Mouse (Mus musculus) intestine, embryonic 14.5 days (tissue): Measurements from ENCODE around the gene Snrnp35. TPM values are rescaled to one million over a fixed set of nuclear protein-coding genes. Genes with fewer than 3 reads are reported as not detected.

Experiments used
- ATAC-seq: fragments of 200-750 bp; cut with Nextera tagmentation; replicated peaks from 2 replicates; pipeline ENCODE4 v1.8.0; 2017; ENCODE audit warnings: low read depth, moderate number of reproducible peaks, moderate TSS enrichment, moderate library complexity; ENCODE audit not compliant: low FRiP score, low TSS enrichment
- DNase-seq: peaks from one replicate; pipeline ENCODE4 v3.0.0-alpha.2; 2018; ENCODE audit warnings: low spot score
- H3K27ac ChIP-seq: fragments of 300-500 bp; sonication (generic); 2 replicates; pipeline ENCODE4 v1.5.1; 2014; ENCODE audit warnings: low read depth, mild to moderate bottlenecking, control low read depth
- H3K27me3 ChIP-seq: fragments of 300-500 bp; sonication (generic); replicated peaks from 2 replicates; pipeline ENCODE4 v1.6.1; 2014; ENCODE audit warnings: low read length, control low read depth; ENCODE audit not compliant: control insufficient read depth, insufficient read depth
- H3K36me3 ChIP-seq: fragments of 300-500 bp; sonication (generic); 2 replicates; pipeline ENCODE4 v1.6.1; 2014; ENCODE audit warnings: low read length, control low read depth; ENCODE audit not compliant: control insufficient read depth, insufficient read depth
- H3K4me1 ChIP-seq: fragments of 300-500 bp; sonication (generic); replicated peaks from 2 replicates; pipeline ENCODE4 v1.6.1; 2014; ENCODE audit warnings: low read length, control low read depth, mixed read lengths; ENCODE audit not compliant: control insufficient read depth, insufficient read depth
- H3K4me2 ChIP-seq: fragments of 300-500 bp; sonication (generic); 2 replicates; pipeline ENCODE4 v1.6.1; 2014; ENCODE audit warnings: low read length
- H3K4me3 ChIP-seq: fragments of 300-500 bp; sonication (generic); 2 replicates; pipeline ENCODE4 v1.5.1; 2014; ENCODE audit warnings: low read depth, low read length, control low read depth, mixed read lengths
- H3K9ac ChIP-seq: fragments of 300-500 bp; sonication (generic); 2 replicates; pipeline ENCODE4 v1.6.1; 2014; ENCODE audit warnings: mild to moderate bottlenecking, low read length
- H3K9me3 ChIP-seq: fragments of 300-500 bp; sonication (generic); 2 replicates; pipeline ENCODE4 v1.6.1; 2016; ENCODE audit warnings: low read length, control low read depth; ENCODE audit not compliant: control insufficient read depth
- WGBS: fragments of 180-500 bp; shearing (Covaris S2); extraction: QIAGEN DNeasy Blood & Tissue Kit; methylation state at CpG from one replicate; pipeline ENCODE4 v1.1.7; 2014; 5-methylcytosine and 5-hydroxymethylcytosine counted together
- polyA plus RNA-seq: library from polyadenylated mRNA; unstranded; fragments of >200 nt; fragmentation: Nextera tagmentation; extraction: Ambion mirVana; gene quantifications from 2 replicates; pipeline ENCODE4 v1.2.1, GENCODE M21; 2014

Snrnp35 gene
- 10.7 and 11.2 TPM in 2 replicates for polyA plus RNA-seq

DNA sequence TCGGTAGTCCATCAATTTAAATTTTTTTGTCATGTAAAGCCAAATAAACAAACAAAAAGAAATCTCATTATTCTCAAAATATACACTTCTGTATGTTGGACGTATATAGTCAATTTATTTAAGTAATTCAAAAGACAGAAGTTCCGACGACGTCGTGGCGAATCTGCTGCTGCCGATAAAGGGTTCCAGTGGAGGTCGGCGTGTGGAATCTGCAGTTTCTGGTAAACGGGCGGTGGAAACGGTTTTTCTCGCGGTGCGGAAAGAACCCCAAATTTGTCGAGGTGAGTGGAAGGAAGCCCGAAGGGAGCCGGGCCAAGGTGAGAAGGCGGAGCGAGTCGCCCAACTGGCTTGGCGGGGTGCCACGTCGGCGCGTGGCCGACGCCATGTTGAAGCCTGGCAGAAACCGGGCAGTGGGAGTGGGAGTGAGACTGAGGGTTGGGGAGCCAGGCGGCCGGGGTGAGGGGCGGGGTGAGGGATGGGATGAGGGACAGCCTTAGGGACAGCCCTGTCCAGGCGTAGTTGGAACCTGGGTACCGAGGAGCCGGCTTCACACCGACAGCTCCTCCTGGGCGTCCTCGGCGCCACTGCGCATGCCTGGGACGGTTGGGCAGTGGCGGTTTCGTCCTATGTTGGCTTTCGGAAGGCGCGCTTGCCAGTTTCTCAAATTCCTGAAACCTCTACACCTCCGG is at the start of gene Snrnp35:
Gene Snrnp35, plus strand, starts transcription at position 169 of the 689 bp plus-strand sequence.
- WGBS, result under 1% methylated on average over 48 of the region's 48 CpGs

DNA sequence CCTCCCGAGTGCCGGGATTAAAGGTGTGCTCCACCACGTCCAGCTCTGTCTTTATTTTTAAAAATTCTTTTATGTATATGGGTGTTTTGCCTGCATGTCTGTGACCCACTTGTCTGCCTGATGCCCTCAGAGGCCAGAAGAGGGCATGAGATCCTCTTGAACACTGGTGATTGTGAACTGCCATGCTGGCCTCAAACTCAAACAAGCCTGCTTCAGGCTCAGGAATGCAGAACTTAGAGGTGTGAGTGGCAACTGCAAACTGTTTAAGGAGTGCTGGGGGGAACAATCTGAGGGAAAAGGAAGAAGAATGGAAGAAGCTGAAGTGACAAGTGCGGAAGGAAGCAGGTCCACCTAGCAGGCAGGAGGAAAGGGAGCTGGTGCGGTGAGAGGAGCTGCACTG is 44.7 kb upstream of the Snrnp35 start:
- Histone ChIP-seq H3K27me3 (no peaks in the 10 kb centered on the region), H3K9ac (no peak overlapping the region), H3K4me2 (no peak overlapping the region), H3K4me3 (no peak overlapping the region), H3K36me3 (no peaks in the 10 kb centered on the region), H3K4me1 (peaks cover 8% of the 10 kb centered on the region; the same call in 1 of the 2 replicates), H3K9me3 (no peaks in the 10 kb centered on the region), H3K27ac (no peak overlapping the region)
- WGBS, result 89% methylated on average over 5 of the region's 5 CpGs
- no peak for DNase-seq
- no peak for ATAC-seq

More for the DNA sequence above, at the start of gene Snrnp35:
- Histone ChIP-seq H3K27ac (peak within 1 kb of the TSS; percentile 97), H3K9me3 (no peaks in the 10 kb centered on the region), H3K9ac (peak within 1 kb of the TSS; percentile 89), H3K4me1 (peaks cover 5% of the 10 kb centered on the region; the same call in 1 of the 2 replicates), H3K36me3 (no peaks in the 10 kb centered on the region), H3K4me3 (peak within 1 kb of the TSS; percentile 60), H3K4me2 (peak within 1 kb of the TSS; percentile 53), H3K27me3 (no peaks in the 10 kb centered on the region)
- peak; percentile 99 for DNase-seq
- ATAC-seq, result peak; percentile 94

DNA sequence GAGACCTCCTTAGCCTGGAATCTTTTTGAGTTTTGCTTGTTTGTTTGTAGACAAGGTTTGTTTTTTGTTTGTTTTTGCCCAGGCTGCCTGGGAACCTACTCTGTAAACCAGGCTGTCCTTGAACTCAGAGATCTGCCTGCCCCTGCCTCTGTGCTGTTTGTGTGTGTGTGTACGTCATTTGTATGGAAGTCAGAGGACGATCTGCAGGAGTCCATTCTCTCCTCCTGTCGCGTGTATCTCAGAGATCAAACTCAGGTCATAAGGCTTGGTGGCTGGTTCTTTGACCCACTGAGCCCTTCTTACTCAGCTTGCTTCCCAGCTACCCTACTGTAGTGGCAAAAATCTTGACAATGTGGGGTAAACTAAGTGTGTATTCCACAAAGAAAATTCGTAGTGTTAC is 44.2 kb upstream of the Snrnp35 start:
- ATAC-seq, result no peak
- Histone ChIP-seq H3K27me3 (no peaks in the 10 kb centered on the region), H3K4me3 (no peak overlapping the region), H3K9ac (no peak overlapping the region), H3K4me1 (peaks cover 8% of the 10 kb centered on the region; the same call in 1 of the 2 replicates), H3K36me3 (no peaks in the 10 kb centered on the region), H3K4me2 (peak overlapping the region; percentile 98), H3K27ac (0 out of 2 replicates have a peak overlapping the region, but pooled peaks have one; percentile 6), H3K9me3 (no peaks in the 10 kb centered on the region)
- 71% methylated on average over 5 of the region's 5 CpGs for WGBS
- no peak for DNase-seq

DNA sequence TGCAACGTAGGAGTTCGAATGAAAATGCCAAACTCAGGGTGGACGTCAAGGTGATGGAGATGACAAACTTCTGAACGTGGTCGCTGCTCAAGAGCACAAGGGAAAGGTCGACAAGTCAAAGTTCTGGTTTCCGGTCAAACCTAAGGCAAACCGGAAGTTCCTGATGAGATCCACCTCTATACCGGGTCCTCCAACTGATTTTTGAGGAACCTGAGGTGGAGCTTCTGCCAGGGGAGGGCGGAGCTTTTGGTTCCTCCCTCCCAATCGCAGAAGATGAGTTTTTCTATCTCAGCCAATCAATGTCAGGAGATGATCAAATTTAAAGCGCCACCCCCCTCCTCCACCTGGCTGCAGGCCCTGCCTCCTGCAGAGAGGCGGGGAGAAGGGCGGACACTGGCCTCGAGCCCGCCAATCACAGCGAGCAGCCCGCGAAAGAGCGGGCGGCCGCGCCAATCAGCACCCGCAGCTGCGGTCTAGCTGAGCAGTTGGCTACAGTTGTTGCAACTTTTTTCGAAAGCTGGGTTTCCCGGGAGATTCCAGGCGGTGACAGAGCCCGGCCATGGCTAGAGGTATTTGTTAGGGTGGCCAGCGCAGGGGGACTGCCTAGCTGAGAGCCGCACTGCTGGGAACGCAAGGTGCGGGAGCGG is 43.4 kb upstream of the Snrnp35 start, which contains the start of gene Kmt5a:
Gene Kmt5a, plus strand, starts transcription at position 484 of the 647 bp plus-strand sequence.
- under 1% methylated on average over 34 of the region's 34 CpGs for WGBS
- Histone ChIP-seq H3K4me2 (peak within 1 kb of the TSS; percentile 98), H3K36me3 (no peaks in the 10 kb centered on the region), H3K4me3 (peak within 1 kb of the TSS; percentile 75), H3K4me1 (peaks cover 10% of the 10 kb centered on the region), H3K27ac (peak within 1 kb of the TSS; percentile 88), H3K27me3 (no peaks in the 10 kb centered on the region), H3K9ac (peak within 1 kb of the TSS; percentile 74), H3K9me3 (no peaks in the 10 kb centered on the region)
- ATAC-seq (peak; percentile 97), DNase-seq (peak; percentile 93)

DNA sequence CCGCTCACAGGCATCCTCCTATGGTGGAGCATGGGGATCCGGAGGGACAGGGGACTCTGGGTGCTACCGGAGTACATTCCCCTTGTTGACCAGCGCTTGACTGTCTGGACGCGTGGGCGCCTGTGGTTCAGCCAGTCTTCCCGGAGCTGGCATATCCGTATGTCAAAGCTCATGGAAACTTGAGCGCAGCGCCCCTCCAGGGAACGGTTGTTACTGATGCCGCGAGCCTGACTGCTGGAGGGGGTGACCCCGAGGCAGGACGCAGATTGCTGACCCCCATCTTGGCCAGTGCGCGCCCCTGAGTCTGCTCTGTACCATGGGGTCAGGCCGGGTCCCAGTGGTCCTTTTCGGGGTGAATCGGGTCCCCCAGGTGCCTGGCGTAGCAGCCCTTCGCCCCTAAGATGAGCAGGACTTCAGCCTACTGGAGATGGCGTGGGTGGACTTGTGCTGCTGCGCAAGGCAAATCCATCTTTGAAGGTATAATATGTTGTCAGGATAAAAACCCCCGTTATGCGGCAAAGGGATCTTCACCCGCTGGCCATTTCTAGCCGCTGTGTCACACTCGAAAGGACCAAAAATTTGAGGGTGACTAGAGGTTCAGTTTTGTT is 42.7 kb upstream of the Snrnp35 start:
- ATAC-seq, result no peak; the same call in none of the 2 replicates
- 1% methylated on average over 30 of the region's 30 CpGs for WGBS

DNA sequence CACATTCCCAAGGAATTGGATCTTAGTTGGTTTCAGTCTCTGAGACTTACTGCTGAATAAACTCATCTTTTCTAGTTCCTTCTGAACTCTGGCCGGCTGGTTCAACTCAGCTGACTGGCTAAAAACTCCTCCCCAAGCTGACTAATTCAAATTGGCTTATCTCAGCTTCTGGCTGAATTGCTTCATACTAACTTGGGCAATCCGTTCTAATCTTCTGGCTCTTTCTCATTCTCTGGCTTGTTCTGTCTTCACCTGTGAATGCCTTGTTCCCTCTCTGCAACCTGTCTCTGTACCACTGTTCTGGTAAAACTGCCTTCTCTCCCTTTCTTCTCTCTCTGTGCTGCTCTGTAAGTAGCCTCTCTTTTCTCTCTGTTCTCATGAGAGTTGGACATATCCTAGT is 40.3 kb upstream of the Snrnp35 start:
- no peak overlapping the region for H3K27ac ChIP-seq
- H3K4me2 ChIP-seq, result no peak overlapping the region
- no peak overlapping the region for H3K4me3 ChIP-seq
- peaks cover 24% of the 10 kb centered on the region for H3K4me1 ChIP-seq
- WGBS, result 81% methylated on average over 2 of the region's 2 CpGs
- peaks cover 10% of the 10 kb centered on the region for H3K36me3 ChIP-seq
- H3K27me3 ChIP-seq, result no peaks in the 10 kb centered on the region
- ATAC-seq (no peak), DNase-seq (no peak)
- no peaks in the 10 kb centered on the region for H3K9me3 ChIP-seq
- no peak overlapping the region for H3K9ac ChIP-seq

More for the DNA sequence above, 42.7 kb upstream of the Snrnp35 start:
- Histone ChIP-seq H3K27ac (peak overlapping the region; percentile 88), H3K9me3 (no peaks in the 10 kb centered on the region), H3K4me3 (peak overlapping the region; percentile 75), H3K9ac (peak overlapping the region; percentile 74), H3K36me3 (no peaks in the 10 kb centered on the region), H3K27me3 (no peaks in the 10 kb centered on the region), H3K4me1 (peaks cover 14% of the 10 kb centered on the region), H3K4me2 (peak overlapping the region; percentile 98)
- DNase-seq, result no peak

DNA sequence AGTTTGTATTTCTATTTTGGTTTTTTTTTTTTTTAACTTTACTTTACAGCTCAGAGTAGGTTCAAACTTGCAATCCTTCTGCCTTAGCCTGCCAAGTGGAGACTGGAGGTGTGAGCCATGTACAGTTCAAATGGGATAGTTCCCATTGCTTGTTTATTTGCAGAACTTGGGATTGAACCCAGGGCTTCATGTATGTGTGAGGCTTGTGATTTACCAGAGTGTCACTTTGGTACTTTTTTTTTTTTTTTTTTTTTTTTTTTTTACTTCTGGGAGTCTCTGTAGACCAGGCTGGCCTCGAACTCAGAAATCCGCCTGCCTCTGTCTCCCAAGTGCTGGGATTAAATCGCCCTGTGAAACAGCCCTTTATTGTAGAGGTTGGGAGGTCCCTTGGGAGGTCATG is 38.7 kb upstream of the Snrnp35 start:
- H3K9ac ChIP-seq, result no peak overlapping the region
- peaks cover 24% of the 10 kb centered on the region for H3K4me1 ChIP-seq
- DNase-seq (no peak), ATAC-seq (no peak)
- H3K27me3 ChIP-seq, result no peaks in the 10 kb centered on the region
- H3K4me3 ChIP-seq, result peak overlapping the region; percentile 76; the same call in 1 of the 2 replicates
- no peak overlapping the region for H3K27ac ChIP-seq
- 66% methylated on average over 3 of the region's 3 CpGs for WGBS
- peak overlapping the region; percentile 68; the same call in 1 of the 2 replicates for H3K4me2 ChIP-seq
- peaks cover 25% of the 10 kb centered on the region for H3K36me3 ChIP-seq
- H3K9me3 ChIP-seq, result no peaks in the 10 kb centered on the region

DNA sequence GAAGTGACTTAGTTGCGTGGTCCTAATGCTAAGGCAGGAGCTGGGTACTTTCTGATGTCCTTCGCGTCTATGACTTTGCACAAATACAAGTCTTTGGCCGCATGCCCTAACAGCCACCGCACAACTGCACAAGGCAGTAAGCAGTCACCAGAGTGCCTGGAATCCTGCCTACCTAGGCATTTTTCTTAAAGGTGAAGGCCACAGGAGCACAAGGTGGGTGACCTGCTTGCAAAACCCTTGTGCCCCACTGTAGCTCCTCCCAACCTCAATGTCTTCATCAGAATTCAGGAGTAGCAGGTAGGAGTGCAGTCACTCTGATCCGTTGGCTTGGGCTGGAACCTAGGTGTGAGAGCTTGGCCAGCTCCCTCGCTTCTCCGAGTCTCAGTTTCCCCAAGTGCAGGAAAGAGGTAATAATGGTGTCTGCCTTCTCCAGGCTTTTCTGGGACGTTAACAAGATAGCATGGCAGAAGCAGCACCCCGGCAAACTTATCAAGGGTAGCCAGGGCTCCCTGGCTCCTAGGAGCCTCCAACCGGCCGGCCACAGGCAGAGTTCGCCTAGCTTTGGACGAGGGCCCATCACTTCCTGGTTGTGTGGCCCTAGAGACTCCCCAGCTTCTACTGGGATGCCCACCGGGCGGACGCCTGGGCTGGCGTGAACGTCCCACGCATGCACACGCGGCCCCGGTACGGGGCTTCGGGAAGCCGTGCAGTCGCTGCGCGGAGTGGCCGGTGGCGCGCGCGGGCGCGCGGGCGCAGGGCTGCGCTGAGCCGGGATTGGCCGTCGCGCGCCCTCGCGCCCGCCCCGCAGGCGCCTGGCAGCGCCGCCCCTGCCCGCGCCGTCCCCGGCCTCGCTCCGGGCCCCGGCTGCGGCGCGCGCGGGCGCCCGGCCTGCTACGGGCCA is 38.0 kb upstream of the Snrnp35 start:
- 5% methylated on average over 61 of the region's 66 CpGs for WGBS
- peak overlapping the region; percentile 68 for H3K4me2 ChIP-seq
- H3K36me3 ChIP-seq, result peaks cover 32% of the 10 kb centered on the region
- DNase-seq, result peak; percentile 86
- peak; percentile 83 for ATAC-seq
- no peaks in the 10 kb centered on the region for H3K27me3 ChIP-seq
- no peaks in the 10 kb centered on the region for H3K9me3 ChIP-seq
- peaks cover 24% of the 10 kb centered on the region for H3K4me1 ChIP-seq
- peak overlapping the region; percentile 88 for H3K27ac ChIP-seq
- peak overlapping the region; percentile 76 for H3K4me3 ChIP-seq
- peak overlapping the region; percentile 86 for H3K9ac ChIP-seq
